Mouse (Mus musculus) megakaryocyte-erythroid progenitor cell, adult 5-6 weeks (primary cell): ENCODE measurements around the gene Rgl1. TPM values are rescaled to one million over a fixed set of nuclear protein-coding genes. Genes with fewer than 3 reads are reported as not detected.

ENCODE experiments used
- ATAC-seq: replicated peaks from 2 replicates; pipeline ENCODE4 v1.8.0; 2016; ENCODE audit warnings: mild to moderate bottlenecking, inconsistent platforms; ENCODE audit not compliant: severe bottlenecking, poor library complexity, low FRiP score, low TSS enrichment
- total RNA-seq, 2 experiments: library from RNA; stranded (forward) in 1 of 2; stranded (reverse) in 1 of 2; fragments of 200-1000, 215-1000 nt in 1 of 2; fragments of >200 nt in 1 of 2; fragmentation: Nextera tagmentation in 1 of 2; gene quantifications; 2 replicates each; pipeline ENCODE4 v1.2.3; 2014 to 2017

Gene Rgl1
- total RNA-seq, 2 experiments from 2014 or later = 2.7 to 7.3 TPM

- no peak for ATAC-seq
Observed at GRCm38 (mm10) chr1:152573470-152574059, 192.6 kb downstream of the Rgl1 start.

- 0 out of 2 replicates have a peak, but pooled peaks have one; percentile 26 for ATAC-seq
Observed at GRCm38 (mm10) chr1:152572755-152573469, 193.2 kb downstream of the Rgl1 start.

- ATAC-seq = no peak
Observed at GRCm38 (mm10) chr1:152571340-152571739, 194.8 kb downstream of the Rgl1 start.

GRCm38 (mm10) chr1:152570681-152571080, 195.5 kb downstream of the Rgl1 start:
- no peak for ATAC-seq

- ATAC-seq = no peak
Observed at GRCm38 (mm10) chr1:152563282-152563681, 202.9 kb downstream of the Rgl1 start.

GRCm38 (mm10) chr1:152562877-152563276, 203.3 kb downstream of the Rgl1 start:
- ATAC-seq = no peak

GRCm38 (mm10) chr1:152560477-152560876, 205.7 kb downstream of the Rgl1 start:
- no peak for ATAC-seq

- ATAC-seq = peak; percentile 51
Observed at GRCm38 (mm10) chr1:152556576-152557281, 209.4 kb downstream of the Rgl1 start.

GRCm38 (mm10) chr1:152555944-152556573, 210.1 kb downstream of the Rgl1 start:
- ATAC-seq = no peak

GRCm38 (mm10) chr1:152553912-152554547, 212.1 kb downstream of the Rgl1 start:
- 0 out of 2 replicates have a peak, but pooled peaks have one; percentile 14 for ATAC-seq

- ATAC-seq = no peak
Observed at GRCm38 (mm10) chr1:152550973-152551372, 215.2 kb downstream of the Rgl1 start.

- no peak for ATAC-seq
Observed at GRCm38 (mm10) chr1:152550544-152550943, 215.6 kb downstream of the Rgl1 start.

- no peak for ATAC-seq
Observed at GRCm38 (mm10) chr1:152549061-152549738, 217.0 kb downstream of the Rgl1 start.

- ATAC-seq = no peak
Observed at GRCm38 (mm10) chr1:152543449-152544159, 222.5 kb downstream of the Rgl1 start.

GRCm38 (mm10) chr1:152542747-152543378, 223.3 kb downstream of the Rgl1 start:
- ATAC-seq = no peak

- no peak for ATAC-seq
Observed at GRCm38 (mm10) chr1:152540304-152540887, 225.8 kb downstream of the Rgl1 start.

GRCm38 (mm10) chr1:152538817-152539216, 227.3 kb downstream of the Rgl1 start:
- no peak for ATAC-seq

GRCm38 (mm10) chr1:152537186-152537585, 229.0 kb downstream of the Rgl1 start:
- no peak for ATAC-seq
